Mouse (Mus musculus) hindbrain, embryonic 16.5 days (tissue): ENCODE measurements around the gene Limch1. TPM values are rescaled to one million over a fixed set of nuclear protein-coding genes. Genes with fewer than 3 reads are reported as not detected.

ENCODE experiments used
- ATAC-seq: fragments of 200-750 bp; cut with Nextera tagmentation; 2 replicates; pipeline ENCODE4 v1.8.0; 2017; ENCODE audit warnings: moderate TSS enrichment, moderate library complexity
- H3K27ac ChIP-seq: fragments of 300-500 bp; sonication (generic); 2 replicates; pipeline ENCODE4 v1.5.1; 2014; ENCODE audit warnings: low read depth, mild to moderate bottlenecking, control low read depth, low read length, moderate library complexity
- H3K27me3 ChIP-seq: fragments of 300-500 bp; sonication (generic); replicated peaks from 2 replicates; pipeline ENCODE4 v1.6.1; 2014; ENCODE audit warnings: low read length; ENCODE audit not compliant: control insufficient read depth, insufficient read depth
- H3K36me3 ChIP-seq: fragments of 300-500 bp; sonication (generic); 2 replicates; pipeline ENCODE4 v1.6.1; 2014; ENCODE audit warnings: mild to moderate bottlenecking, low read length, moderate library complexity, mixed read lengths; ENCODE audit not compliant: control insufficient read depth, insufficient read depth
- H3K4me1 ChIP-seq: fragments of 300-500 bp; sonication (generic); 2 replicates; pipeline ENCODE4 v1.6.1; 2014; ENCODE audit warnings: low read depth, low read length; ENCODE audit not compliant: control insufficient read depth, insufficient read depth
- H3K4me2 ChIP-seq: fragments of 300-500 bp; sonication (generic); 2 replicates; pipeline ENCODE4 v1.6.1; 2014; ENCODE audit warnings: mild to moderate bottlenecking, low read length, control low read depth, moderate library complexity
- H3K4me3 ChIP-seq: fragments of 300-500 bp; sonication (generic); 2 replicates; pipeline ENCODE4 v1.5.1; 2014; ENCODE audit warnings: mild to moderate bottlenecking, low read length, control low read depth, moderate library complexity
- H3K9ac ChIP-seq: fragments of 300-500 bp; sonication (generic); 2 replicates; pipeline ENCODE4 v1.6.1; 2014; ENCODE audit warnings: low read depth, mild to moderate bottlenecking, control low read depth, low read length, moderate library complexity
- H3K9me3 ChIP-seq: fragments of 300-500 bp; sonication (generic); 2 replicates; pipeline ENCODE4 v1.6.1; 2014; ENCODE audit warnings: mild to moderate bottlenecking, low read length, moderate library complexity; ENCODE audit not compliant: control insufficient read depth
- WGBS: fragments of 180-500 bp; shearing (Covaris S2); extraction: QIAGEN DNeasy Blood & Tissue Kit; methylation state at CpG from one replicate; pipeline ENCODE4 v1.1.7; 2014; 5-methylcytosine and 5-hydroxymethylcytosine counted together
- polyA plus RNA-seq: library from polyadenylated mRNA; unstranded; fragments of >200 nt; fragmentation: Nextera tagmentation; extraction: Ambion mirVana; gene quantifications from 2 replicates; pipeline ENCODE4 v1.2.1, GENCODE M21; 2015

Limch1 gene
- polyA plus RNA-seq, 1 experiment from 2014 or later, result 48.4 TPM

- Histone ChIP-seq H3K27ac (no peak overlapping the region), H3K9me3 (no peaks in the 10 kb centered on the region), H3K9ac (no peak overlapping the region), H3K4me3 (no peak overlapping the region), H3K4me1 (peaks cover 3% of the 10 kb centered on the region), H3K4me2 (no peak overlapping the region), H3K27me3 (no peaks in the 10 kb centered on the region), H3K36me3 (no peaks in the 10 kb centered on the region)
- ATAC-seq, result no peak
- WGBS, result 95% methylated on average over 1 of the region's 1 CpGs
These were observed 12.1 kb upstream of the Limch1 start for GRCm38 (mm10) chr5:66733556-66733955.

GRCm38 (mm10) chr5:66739376-66739775 lies 6.3 kb upstream of the Limch1 start:
- 94% methylated on average over 3 of the region's 3 CpGs for whole genome bisulfite sequencing
- no peaks in the 10 kb centered on the region for H3K36me3 ChIP-seq
- H3K9ac ChIP-seq, result no peak overlapping the region
- no peaks in the 10 kb centered on the region for H3K9me3 ChIP-seq
- H3K4me3 ChIP-seq, result no peak overlapping the region
- H3K4me1 ChIP-seq, result no peaks in the 10 kb centered on the region
- H3K4me2 ChIP-seq, result no peak overlapping the region
- H3K27ac ChIP-seq, result no peak overlapping the region
- H3K27me3 ChIP-seq, result no peaks in the 10 kb centered on the region
- no peak for ATAC-seq

GRCm38 (mm10) chr5:66745996-66746681 lies 512 bp downstream of the Limch1 start:
- WGBS, result under 1% methylated on average over 39 of the region's 42 CpGs

GRCm38 (mm10) chr5:66746761-66747160 lies 1.1 kb downstream of the Limch1 start:
- no peaks in the 10 kb centered on the region for H3K36me3 ChIP-seq
- peak overlapping the region; percentile 76 for H3K4me3 ChIP-seq
- H3K4me1 ChIP-seq, result peaks cover 30% of the 10 kb centered on the region
- peak overlapping the region; percentile 88 for H3K27ac ChIP-seq
- no peaks in the 10 kb centered on the region for H3K27me3 ChIP-seq
- H3K9ac ChIP-seq, result peak overlapping the region; percentile 83
- ATAC-seq, result no peak
- H3K4me2 ChIP-seq, result peak overlapping the region; percentile 82
- WGBS, result 10% methylated on average over 11 of the region's 11 CpGs
- H3K9me3 ChIP-seq, result no peaks in the 10 kb centered on the region

More at GRCm38 (mm10) chr5:66745996-66746681, 512 bp downstream of the Limch1 start:
- no peaks in the 10 kb centered on the region for H3K27me3 ChIP-seq
- H3K27ac ChIP-seq, result peak overlapping the region; percentile 88
- peak overlapping the region; percentile 83 for H3K9ac ChIP-seq
- no peaks in the 10 kb centered on the region for H3K9me3 ChIP-seq
- peak overlapping the region; percentile 76 for H3K4me3 ChIP-seq
- peak overlapping the region; percentile 82 for H3K4me2 ChIP-seq
- ATAC-seq, result peak; percentile 79
- H3K36me3 ChIP-seq, result no peaks in the 10 kb centered on the region
- H3K4me1 ChIP-seq, result peaks cover 24% of the 10 kb centered on the region

- Histone ChIP-seq H3K9me3 (no peaks in the 10 kb centered on the region), H3K4me2 (peak overlapping the region; percentile 82), H3K36me3 (no peaks in the 10 kb centered on the region), H3K4me1 (peaks cover 30% of the 10 kb centered on the region), H3K27me3 (no peaks in the 10 kb centered on the region), H3K27ac (peak overlapping the region; percentile 0), H3K9ac (peak overlapping the region; percentile 36; the same call in 1 of the 2 replicates), H3K4me3 (peak overlapping the region; percentile 28)
- no peak for ATAC-seq
- 11% methylated on average over 10 of the region's 10 CpGs for WGBS
These were observed 2.3 kb downstream of the Limch1 start for GRCm38 (mm10) chr5:66747761-66748430.

GRCm38 (mm10) chr5:66748448-66749115 lies 3.0 kb downstream of the Limch1 start:
- H3K4me3 ChIP-seq, result peak overlapping the region; percentile 28
- 0 out of 2 replicates have a peak overlapping the region, but pooled peaks have one; percentile 16 for H3K9ac ChIP-seq
- peak overlapping the region; percentile 49; the same call in 1 of the 2 replicates for H3K27ac ChIP-seq
- peaks cover 30% of the 10 kb centered on the region for H3K4me1 ChIP-seq
- H3K4me2 ChIP-seq, result peak overlapping the region; percentile 82
- 27% methylated on average over 5 of the region's 5 CpGs for WGBS
- H3K9me3 ChIP-seq, result no peaks in the 10 kb centered on the region
- H3K27me3 ChIP-seq, result no peaks in the 10 kb centered on the region
- ATAC-seq, result no peak
- no peaks in the 10 kb centered on the region for H3K36me3 ChIP-seq

GRCm38 (mm10) chr5:66750641-66751040 lies 5.0 kb downstream of the Limch1 start:
- no peak overlapping the region for H3K4me2 ChIP-seq
- peaks cover 30% of the 10 kb centered on the region for H3K4me1 ChIP-seq
- H3K27ac ChIP-seq, result no peak overlapping the region
- ATAC-seq, result no peak
- H3K9me3 ChIP-seq, result no peaks in the 10 kb centered on the region
- H3K4me3 ChIP-seq, result no peak overlapping the region
- 57% methylated on average over 7 of the region's 7 CpGs for WGBS
- H3K27me3 ChIP-seq, result no peaks in the 10 kb centered on the region
- H3K36me3 ChIP-seq, result no peaks in the 10 kb centered on the region
- H3K9ac ChIP-seq, result no peak overlapping the region

- peaks cover 31% of the 10 kb centered on the region for H3K4me1 ChIP-seq
These were observed 5.8 kb downstream of the Limch1 start for GRCm38 (mm10) chr5:66751332-66751980.

More at GRCm38 (mm10) chr5:66751332-66751980, 5.8 kb downstream of the Limch1 start:
- no peak overlapping the region for H3K27ac ChIP-seq
- 45% methylated on average over 3 of the region's 3 CpGs for WGBS
- H3K36me3 ChIP-seq, result no peaks in the 10 kb centered on the region
- no peaks in the 10 kb centered on the region for H3K9me3 ChIP-seq
- ATAC-seq, result peak; percentile 67
- H3K27me3 ChIP-seq, result no peaks in the 10 kb centered on the region
- no peak overlapping the region for H3K4me2 ChIP-seq
- no peak overlapping the region for H3K4me3 ChIP-seq
- no peak overlapping the region for H3K9ac ChIP-seq
